Mouse (Mus musculus): ENCODE data around the gene Olfr1408. TPM values are rescaled to one million over a fixed set of nuclear protein-coding genes. Genes with fewer than 3 reads are reported as not detected.

Gene Olfr1408
- polyA plus RNA-seq (2012; rRNA removed; ENCODE audit: low replicate concordance): not detected in 2 replicates

GRCm38 (mm10) chr1:173137274-173137673 is at the start of gene Olfr1408:
TSS of gene Olfr1408 (minus strand) at chr1:173137374.

Other genes starting within 250 kb of the Olfr1408 start
- gene Apcs, start 242.3 kb downstream of the Olfr1408 start, polyA plus RNA-seq (2012; rRNA removed; ENCODE audit: low replicate concordance): not detected in 2 replicates
- not detected in 2 replicates for gene Olfr16, start 187.0 kb downstream of the Olfr1408 start, polyA plus RNA-seq (2012; rRNA removed; ENCODE audit: low replicate concordance)
- gene Olfr1406, start 53.3 kb upstream of the Olfr1408 start, polyA plus RNA-seq (2012; rRNA removed; ENCODE audit: low replicate concordance): not detected in 2 replicates
- not detected in 2 replicates for gene Olfr218, start 60.4 kb upstream of the Olfr1408 start, polyA plus RNA-seq (2012; rRNA removed; ENCODE audit: low replicate concordance)
- not detected in 2 replicates for gene Olfr1404, start 75.0 kb upstream of the Olfr1408 start, polyA plus RNA-seq (2012; rRNA removed; ENCODE audit: low replicate concordance)
- gene Fcer1a, start 89.8 kb upstream of the Olfr1408 start, polyA plus RNA-seq (2012; rRNA removed; ENCODE audit: low replicate concordance): 0.17 TPM in 1 of 2 replicates, not detected in the other
- gene Olfr418, start 128.6 kb upstream of the Olfr1408 start, polyA plus RNA-seq (2012; rRNA removed; ENCODE audit: low replicate concordance): not detected in 2 replicates
- not detected in 2 replicates for gene Mptx2, start 140.4 kb upstream of the Olfr1408 start, polyA plus RNA-seq (2012; rRNA removed; ENCODE audit: low replicate concordance)
- gene Ackr1, start 196.4 kb upstream of the Olfr1408 start, polyA plus RNA-seq (2012; rRNA removed; ENCODE audit: low replicate concordance): 20.1 and 42.5 TPM in 2 replicates
- gene Aim2, start 213.5 kb upstream of the Olfr1408 start, polyA plus RNA-seq (2012; rRNA removed; ENCODE audit: low replicate concordance): 2.7 and 2.8 TPM in 2 replicates
- 39.6 and 40.2 TPM in 2 replicates for gene Cadm3, start 230.3 kb upstream of the Olfr1408 start, polyA plus RNA-seq (2012; rRNA removed; ENCODE audit: low replicate concordance)